Mouse (Mus musculus) hindbrain, embryonic 11.5 days (tissue): Measurements from ENCODE around the gene Myt1. TPM values are rescaled to one million over a fixed set of nuclear protein-coding genes. Genes with fewer than 3 reads are reported as not detected.

ENCODE experiments used
- ATAC-seq: fragments of 200-750 bp; cut with Nextera tagmentation; 2 replicates; pipeline ENCODE4 v1.8.0; 2017; ENCODE audit warnings: mild to moderate bottlenecking, moderate TSS enrichment, moderate library complexity; ENCODE audit not compliant: low FRiP score
- DNase-seq: peaks from one replicate; pipeline ENCODE4 v3.0.0-alpha.2; 2015; ENCODE audit warnings: low spot score
- H3K27ac ChIP-seq: fragments of 300-500 bp; sonication (generic); 2 replicates; pipeline ENCODE4 v1.5.1; 2014; ENCODE audit warnings: mild to moderate bottlenecking, low read depth, low read length
- H3K27me3 ChIP-seq: fragments of 300-500 bp; sonication (generic); 2 replicates; pipeline ENCODE4 v1.6.1; 2014; ENCODE audit warnings: mild to moderate bottlenecking, low read length, moderate library complexity, mixed read lengths; ENCODE audit not compliant: control insufficient read depth, insufficient read depth
- H3K36me3 ChIP-seq: fragments of 300-500 bp; sonication (generic); 2 replicates; pipeline ENCODE4 v1.6.1; 2014; ENCODE audit warnings: mild to moderate bottlenecking, low read length, moderate library complexity, mixed read lengths; ENCODE audit not compliant: control insufficient read depth, insufficient read depth
- H3K4me1 ChIP-seq: fragments of 300-500 bp; sonication (generic); replicated peaks from 2 replicates; pipeline ENCODE4 v1.6.1; 2014; ENCODE audit warnings: low read length, mixed read lengths; ENCODE audit not compliant: control insufficient read depth, insufficient read depth
- H3K4me2 ChIP-seq: fragments of 300-500 bp; sonication (generic); replicated peaks from 2 replicates; pipeline ENCODE4 v1.6.1; 2014; ENCODE audit warnings: mild to moderate bottlenecking, low read depth, low read length
- H3K4me3 ChIP-seq: fragments of 300-500 bp; sonication (generic); 2 replicates; pipeline ENCODE4 v1.5.1; 2014; ENCODE audit warnings: low read depth, low read length
- H3K9ac ChIP-seq: fragments of 300-500 bp; sonication (generic); 2 replicates; pipeline ENCODE4 v1.6.1; 2014; ENCODE audit warnings: low read depth, low read length
- H3K9me3 ChIP-seq: fragments of 300-500 bp; sonication (generic); 2 replicates; pipeline ENCODE4 v1.6.1; 2016; ENCODE audit warnings: low read length; ENCODE audit not compliant: control insufficient read depth
- WGBS: fragments of 180-500 bp; shearing (Covaris S2); extraction: QIAGEN DNeasy Blood & Tissue Kit; methylation state at CpG from one replicate; pipeline ENCODE4 v1.1.7; 2014; 5-methylcytosine and 5-hydroxymethylcytosine counted together
- polyA plus RNA-seq: library from polyadenylated mRNA; unstranded; fragments of >200 nt; fragmentation: Nextera tagmentation; extraction: Ambion mirVana; gene quantifications from 2 replicates; pipeline ENCODE4 v1.2.1, GENCODE M21; 2014

Myt1 gene
- polyA plus RNA-seq, 1 experiment from 2014 or later = 38.7 TPM

- DNase-seq (peak; percentile 46), ATAC-seq (peak; percentile 56)
- Histone ChIP-seq H3K9ac (peak overlapping the region; percentile 47), H3K4me3 (peak overlapping the region; percentile 31), H3K4me2 (peak overlapping the region; percentile 27), H3K27ac (peak overlapping the region; percentile 70), H3K4me1 (no peaks in the 10 kb centered on the region; the same call in 1 of the 2 replicates), H3K36me3 (no peaks in the 10 kb centered on the region), H3K27me3 (no peaks in the 10 kb centered on the region), H3K9me3 (no peaks in the 10 kb centered on the region)
- WGBS = 37% methylated on average over 14 of the region's 14 CpGs
Observed at GRCm38 (mm10) chr2:181766672-181767557, 3.8 kb downstream of the Myt1 start.

DNA sequence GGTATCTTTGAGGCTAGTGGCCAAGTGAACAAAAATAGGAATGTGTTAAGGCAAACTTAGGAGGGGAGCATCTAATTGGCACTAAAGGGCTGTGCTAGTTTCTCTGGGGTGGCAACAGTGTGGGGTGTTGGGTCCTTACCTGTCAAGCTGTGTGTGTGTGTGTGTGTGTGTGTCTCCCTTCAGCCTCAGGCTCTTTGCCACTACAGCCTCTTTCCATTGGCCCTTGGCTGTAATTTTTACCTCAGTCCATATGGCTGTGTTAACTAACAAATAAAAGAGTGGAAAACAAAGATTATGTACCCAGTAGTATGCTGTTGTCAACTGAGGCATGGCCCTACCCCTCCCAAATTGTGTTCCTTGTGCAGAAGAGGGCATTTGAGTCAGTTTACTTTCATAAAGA lies 5.3 kb downstream of the Myt1 start:
- Histone ChIP-seq H3K4me3 (peak overlapping the region; percentile 31), H3K27ac (no peak overlapping the region), H3K36me3 (no peaks in the 10 kb centered on the region), H3K9me3 (no peaks in the 10 kb centered on the region), H3K4me1 (no peaks in the 10 kb centered on the region; the same call in 1 of the 2 replicates), H3K27me3 (no peaks in the 10 kb centered on the region), H3K4me2 (peak overlapping the region; percentile 27), H3K9ac (peak overlapping the region; percentile 11; the same call in 1 of the 2 replicates)
- DNase-seq = no peak
- no peak for ATAC-seq

DNA sequence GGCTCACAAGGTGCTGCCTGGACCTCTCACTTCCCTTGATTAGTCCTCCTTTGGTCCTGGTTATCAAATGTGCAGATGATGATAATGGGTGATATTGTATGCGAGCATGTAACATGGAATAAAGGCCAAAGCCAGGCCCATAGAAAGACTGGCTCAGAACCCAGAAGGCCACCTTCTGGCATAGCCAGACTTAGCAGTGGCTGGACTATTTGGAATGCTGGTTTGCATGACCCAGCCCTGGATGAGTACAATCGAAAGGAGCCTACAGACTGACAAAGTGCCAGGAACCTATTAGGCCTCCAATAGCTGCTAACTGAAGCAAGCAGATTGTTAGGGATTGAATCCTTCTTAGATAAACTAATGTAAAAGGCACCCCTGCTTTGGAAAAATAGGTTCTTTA lies 6.3 kb downstream of the Myt1 start:
- H3K27ac ChIP-seq = no peak overlapping the region
- ATAC-seq (no peak), DNase-seq (no peak)
- peak overlapping the region; percentile 27 for H3K4me2 ChIP-seq
- WGBS = 96% methylated on average over 2 of the region's 2 CpGs
- H3K4me3 ChIP-seq = peak overlapping the region; percentile 31; the same call in 1 of the 2 replicates
- no peak overlapping the region for H3K9ac ChIP-seq
- H3K9me3 ChIP-seq = no peaks in the 10 kb centered on the region
- no peaks in the 10 kb centered on the region for H3K27me3 ChIP-seq
- no peaks in the 10 kb centered on the region for H3K36me3 ChIP-seq
- H3K4me1 ChIP-seq = no peaks in the 10 kb centered on the region

GRCm38 (mm10) chr2:181773203-181773602 lies 10.1 kb downstream of the Myt1 start:
- Histone ChIP-seq H3K36me3 (no peaks in the 10 kb centered on the region), H3K9me3 (no peaks in the 10 kb centered on the region), H3K9ac (no peak overlapping the region), H3K27me3 (no peaks in the 10 kb centered on the region), H3K4me1 (no peaks in the 10 kb centered on the region), H3K4me2 (no peak overlapping the region), H3K27ac (no peak overlapping the region), H3K4me3 (no peak overlapping the region)
- 59% methylated on average over 2 of the region's 2 CpGs for WGBS
- ATAC-seq (no peak), DNase-seq (no peak)

DNA sequence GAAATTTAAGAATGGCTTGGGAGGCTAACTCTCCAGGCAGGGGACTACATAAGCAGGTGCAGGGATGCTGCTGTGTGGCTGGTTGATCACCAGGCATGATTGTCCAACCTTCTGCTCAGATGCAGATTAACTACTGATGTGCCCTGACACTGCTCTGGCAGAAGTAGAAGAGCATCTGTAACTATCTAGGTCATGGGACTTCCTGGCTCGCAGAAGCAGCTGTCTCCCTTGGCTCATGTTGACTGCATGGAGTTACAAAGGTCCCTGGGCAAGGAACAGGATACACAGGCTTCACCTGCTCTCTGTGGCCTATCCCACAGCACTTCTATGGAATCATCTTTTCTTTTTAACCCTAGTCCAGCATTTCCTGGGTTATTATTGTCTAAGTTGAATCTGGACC lies 12.7 kb downstream of the Myt1 start:
- 83% methylated on average over 1 of the region's 1 CpGs for WGBS
- H3K4me2 ChIP-seq = no peak overlapping the region
- no peak overlapping the region for H3K4me3 ChIP-seq
- H3K9ac ChIP-seq = no peak overlapping the region
- no peaks in the 10 kb centered on the region for H3K27me3 ChIP-seq
- H3K4me1 ChIP-seq = no peaks in the 10 kb centered on the region
- no peak overlapping the region for H3K27ac ChIP-seq
- DNase-seq (no peak), ATAC-seq (no peak)
- H3K9me3 ChIP-seq = no peaks in the 10 kb centered on the region
- H3K36me3 ChIP-seq = no peaks in the 10 kb centered on the region

GRCm38 (mm10) chr2:181777715-181778114 lies 14.6 kb downstream of the Myt1 start:
- Histone ChIP-seq H3K9me3 (no peaks in the 10 kb centered on the region), H3K4me2 (no peak overlapping the region), H3K27ac (no peak overlapping the region), H3K4me1 (no peaks in the 10 kb centered on the region), H3K9ac (no peak overlapping the region), H3K36me3 (no peaks in the 10 kb centered on the region), H3K4me3 (no peak overlapping the region), H3K27me3 (no peaks in the 10 kb centered on the region)
- ATAC-seq = no peak
- no peak for DNase-seq
- WGBS = 55% methylated on average over 2 of the region's 2 CpGs

DNA sequence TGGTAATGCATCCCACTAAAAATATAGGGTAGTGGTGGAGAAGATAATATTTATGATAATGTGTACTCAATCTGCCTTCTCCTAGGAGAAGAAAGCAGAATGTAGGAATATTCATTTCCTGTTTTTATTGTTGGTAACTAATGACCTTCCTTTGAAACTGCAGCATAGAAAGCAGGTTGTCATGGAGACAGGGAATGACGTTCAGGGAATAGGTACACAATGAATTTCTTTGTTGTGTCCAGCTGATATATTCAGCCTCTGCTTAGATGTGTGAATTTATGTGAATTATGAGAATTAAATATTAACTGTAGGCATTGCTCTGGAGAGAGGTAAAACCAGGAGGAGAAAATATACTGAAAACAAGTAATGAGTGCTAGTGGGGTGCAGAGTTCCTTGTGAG lies 18.3 kb downstream of the Myt1 start:
- Histone ChIP-seq H3K4me2 (no peak overlapping the region), H3K27me3 (no peaks in the 10 kb centered on the region), H3K9ac (no peak overlapping the region), H3K4me1 (no peaks in the 10 kb centered on the region), H3K36me3 (no peaks in the 10 kb centered on the region), H3K27ac (no peak overlapping the region), H3K4me3 (no peak overlapping the region), H3K9me3 (no peaks in the 10 kb centered on the region)
- ATAC-seq = peak; percentile 61
- DNase-seq = peak; percentile 35
- 23% methylated on average over 1 of the region's 1 CpGs for WGBS

GRCm38 (mm10) chr2:181787852-181788251 lies 24.7 kb downstream of the Myt1 start:
- no peak for DNase-seq
- no peak overlapping the region for H3K9ac ChIP-seq

GRCm38 (mm10) chr2:181789396-181789795 lies 26.3 kb downstream of the Myt1 start:
- 87% methylated on average over 6 of the region's 6 CpGs for WGBS
- Histone ChIP-seq H3K4me1 (no peaks in the 10 kb centered on the region), H3K27me3 (no peaks in the 10 kb centered on the region), H3K4me2 (no peak overlapping the region), H3K4me3 (no peak overlapping the region), H3K27ac (no peak overlapping the region), H3K9ac (no peak overlapping the region), H3K36me3 (no peaks in the 10 kb centered on the region), H3K9me3 (no peaks in the 10 kb centered on the region)
- no peak for ATAC-seq
- no peak for DNase-seq

More at GRCm38 (mm10) chr2:181787852-181788251, 24.7 kb downstream of the Myt1 start:
- Histone ChIP-seq H3K27ac (no peak overlapping the region), H3K36me3 (no peaks in the 10 kb centered on the region), H3K4me1 (no peaks in the 10 kb centered on the region), H3K27me3 (no peaks in the 10 kb centered on the region), H3K4me2 (no peak overlapping the region), H3K9me3 (no peaks in the 10 kb centered on the region), H3K4me3 (no peak overlapping the region)
- 69% methylated on average over 5 of the region's 5 CpGs for WGBS
- ATAC-seq = no peak
